Comparison of ENCODE assay signal across 8 mouse cellular contexts in genomic region chr9:102351721-102352120, GRCm38 (mm10). TPM values are rescaled to one million over a fixed set of nuclear protein-coding genes. Genes with fewer than 3 reads are reported as not detected.
DNase-seq lines count a peak whose midpoint lies in the region; ATAC-seq and TF ChIP-seq lines count a peak whose summit lies in the region.

No protein-coding gene starts in this region.

- no peak overlapping the region for H3K27ac ChIP-seq in cerebellum, adult 2 months (ENCODE audit: insufficient read depth, low read length)
- H3K27ac ChIP-seq in hindbrain, embryonic 12.5 days: peak overlapping the region; percentile 81
- H3K27ac ChIP-seq in midbrain, embryonic 13.5 days: peak overlapping the region; percentile 87
- H3K27ac ChIP-seq in gastrocnemius, adult 2 months: no peak overlapping the region

- H3K36me3 ChIP-seq in hindbrain, embryonic 12.5 days: no peaks in the 10 kb centered on the region
- no peaks in the 10 kb centered on the region for H3K36me3 ChIP-seq in midbrain, embryonic 13.5 days

- H3K4me1 ChIP-seq in cerebellum, adult 2 months (ENCODE audit: control insufficient read depth, insufficient read depth, low read length): peaks cover 13% of the 10 kb centered on the region; the same call in 1 of the 2 replicates
- peaks cover 42% of the 10 kb centered on the region for H3K4me1 ChIP-seq in hindbrain, embryonic 12.5 days
- H3K4me1 ChIP-seq in midbrain, embryonic 13.5 days (replicated peaks): peaks cover 62% of the 10 kb centered on the region

- H3K4me3 ChIP-seq in cerebellum, adult 2 months (replicated peaks; ENCODE audit: insufficient read depth, low read depth, low read length): peak overlapping the region; percentile 62
- peak overlapping the region; percentile 78 for H3K4me3 ChIP-seq in hindbrain, embryonic 12.5 days
- H3K4me3 ChIP-seq in midbrain, embryonic 13.5 days (replicated peaks): peak overlapping the region; percentile 76
- H3K4me3 ChIP-seq in gastrocnemius, adult 2 months: no peak overlapping the region

- peak overlapping the region; percentile 100 for H3K4me2 ChIP-seq in hindbrain, embryonic 12.5 days (replicated peaks)
- peak overlapping the region; percentile 81 for H3K4me2 ChIP-seq in midbrain, embryonic 13.5 days (replicated peaks)

- no peak for TF ChIP-seq POLR2A in cerebellum, adult 2 months (IDR thresholded peaks at IDR 0.05; ENCODE audit: borderline replicate concordance, insufficient read depth, low read length)

- no peak for TF ChIP-seq CTCF in cerebellum, adult 2 months (IDR thresholded peaks at IDR 0.05; ENCODE audit: borderline replicate concordance, insufficient read depth, low read depth, low read length)
- TF ChIP-seq CTCF in gastrocnemius, adult 2 months (IDR thresholded peaks at IDR 0.05): no peak

- no peaks in the 10 kb centered on the region for H3K9me3 ChIP-seq in hindbrain, embryonic 12.5 days (replicated peaks)
- H3K9me3 ChIP-seq in midbrain, embryonic 13.5 days: no peaks in the 10 kb centered on the region

- no peak for ATAC-seq in cerebellum, adult (ENCODE audit: insufficient number of reproducible peaks, low FRiP score, low TSS enrichment)
- ATAC-seq in hindbrain, embryonic 12.5 days (ENCODE audit: low FRiP score): no peak
- ATAC-seq in midbrain, embryonic 13.5 days: no peak
- no peak for ATAC-seq in granulocyte monocyte progenitor cell, adult 5-6 weeks (replicated peaks; ENCODE audit: poor library complexity, severe bottlenecking)

- peak overlapping the region; percentile 95 for H3K9ac ChIP-seq in hindbrain, embryonic 12.5 days
- peak overlapping the region; percentile 98 for H3K9ac ChIP-seq in midbrain, embryonic 13.5 days (replicated peaks)

- intact Hi-C loops in gastrocnemius, adult 2 months (cut with DNase I): loop anchor here (5.0 to 10.0 kb wide), 5 partner anchors 244 to 1037 kb away; no protein-coding TSS in a partner anchor

- H3K27me3 ChIP-seq in cerebellum, adult 2 months (ENCODE audit: control insufficient read depth, insufficient read depth, low read length): no peaks in the 10 kb centered on the region
- peaks cover 72% of the 10 kb centered on the region for H3K27me3 ChIP-seq in hindbrain, embryonic 12.5 days
- H3K27me3 ChIP-seq in midbrain, embryonic 13.5 days: peaks cover 45% of the 10 kb centered on the region

- DNase-seq in cerebellum, adult 2 months: peak; percentile 52 to 54
- DNase-seq in cerebellum, postnatal 14 days: peak; percentile 68 to 73
- DNase-seq in gastrocnemius, adult 2 months: no peak
- DNase-seq in adipocyte (ENCODE audit: low spot score): no peak

- 22% methylated on average over 10 of the region's 10 CpGs for WGBS in cerebellum, adult 2 months
- WGBS in hindbrain, embryonic 12.5 days: 7% methylated on average over 10 of the region's 10 CpGs
- 5% methylated on average over 10 of the region's 10 CpGs for WGBS in midbrain, embryonic 13.5 days

RNA-seq across cellular contexts. Expression of gene Ephb1, which starts 2.8 kb away (rescaled TPM):
- 37.5 and 48.1 TPM in 2 replicates for polyA plus RNA-seq in cerebellum, adult 2 months (2012; rRNA removed)
- 28.1 and 30.2 TPM in 2 replicates for polyA plus RNA-seq in hindbrain, embryonic 12.5 days (2016; fragmentation: Nextera tagmentation; extraction: Ambion mirVana)
- 62.9 and 66.2 TPM in 2 replicates for polyA plus RNA-seq in midbrain, embryonic 13.5 days (2015; fragmentation: Nextera tagmentation; extraction: Ambion mirVana)
- 1 to 10 TPM in 1 of 2 experiments, under 1 TPM in 1; 0.48 to 1.0 TPM for total RNA-seq in gastrocnemius, adult 2 months (2021)
- not detected in 2 replicates for total RNA-seq in granulocyte monocyte progenitor cell, adult 5-6 weeks (2014; fragmentation: Nextera tagmentation)
- total RNA-seq in granulocyte monocyte progenitor cell, adult 5-6 weeks (2017): not detected in 2 replicates

Comparison
In these comparisons a context has a peak if more than half of its experiments do, and no peak if none do; other contexts are left out.
1. DNase-seq: peak in cerebellum, adult 2 months (2 of 2) and cerebellum, postnatal 14 days (2 of 2); none in gastrocnemius, adult 2 months (single experiment) and adipocyte (single experiment).
2. H3K27ac ChIP-seq: peak in hindbrain, embryonic 12.5 days (single experiment) and midbrain, embryonic 13.5 days (single experiment); none in cerebellum, adult 2 months (single experiment) and gastrocnemius, adult 2 months (single experiment).